Mouse (Mus musculus): Measurements from ENCODE around the gene Cyp2ab1. TPM values are rescaled to one million over a fixed set of nuclear protein-coding genes. Genes with fewer than 3 reads are reported as not detected.

The Cyp2ab1 gene
- not detected for polyA plus RNA-seq (2017; shearing (Covaris generic))

DNA sequence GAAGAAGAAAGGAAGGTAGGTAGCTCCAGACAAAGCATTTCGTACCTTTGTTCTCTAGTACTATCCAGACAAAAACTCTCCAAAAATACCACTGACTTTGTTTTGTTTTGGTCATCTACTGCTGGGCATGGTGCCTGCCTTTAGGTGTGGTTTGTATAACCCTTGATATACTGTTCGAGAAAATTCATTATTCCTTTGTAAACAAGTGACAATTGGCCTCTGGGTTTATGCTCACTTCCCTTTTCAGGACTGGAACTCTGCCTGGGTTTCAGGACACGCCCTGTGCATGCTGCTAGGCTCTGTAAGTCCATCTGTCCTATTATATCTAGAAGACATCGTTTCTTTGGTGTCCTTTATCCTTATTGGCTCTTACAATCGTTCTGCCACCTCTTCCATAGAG, at the start of gene Cyp2ab1:
Gene Cyp2ab1, minus strand, starts transcription at position 119 of the 400 bp plus-strand sequence.

DNA sequence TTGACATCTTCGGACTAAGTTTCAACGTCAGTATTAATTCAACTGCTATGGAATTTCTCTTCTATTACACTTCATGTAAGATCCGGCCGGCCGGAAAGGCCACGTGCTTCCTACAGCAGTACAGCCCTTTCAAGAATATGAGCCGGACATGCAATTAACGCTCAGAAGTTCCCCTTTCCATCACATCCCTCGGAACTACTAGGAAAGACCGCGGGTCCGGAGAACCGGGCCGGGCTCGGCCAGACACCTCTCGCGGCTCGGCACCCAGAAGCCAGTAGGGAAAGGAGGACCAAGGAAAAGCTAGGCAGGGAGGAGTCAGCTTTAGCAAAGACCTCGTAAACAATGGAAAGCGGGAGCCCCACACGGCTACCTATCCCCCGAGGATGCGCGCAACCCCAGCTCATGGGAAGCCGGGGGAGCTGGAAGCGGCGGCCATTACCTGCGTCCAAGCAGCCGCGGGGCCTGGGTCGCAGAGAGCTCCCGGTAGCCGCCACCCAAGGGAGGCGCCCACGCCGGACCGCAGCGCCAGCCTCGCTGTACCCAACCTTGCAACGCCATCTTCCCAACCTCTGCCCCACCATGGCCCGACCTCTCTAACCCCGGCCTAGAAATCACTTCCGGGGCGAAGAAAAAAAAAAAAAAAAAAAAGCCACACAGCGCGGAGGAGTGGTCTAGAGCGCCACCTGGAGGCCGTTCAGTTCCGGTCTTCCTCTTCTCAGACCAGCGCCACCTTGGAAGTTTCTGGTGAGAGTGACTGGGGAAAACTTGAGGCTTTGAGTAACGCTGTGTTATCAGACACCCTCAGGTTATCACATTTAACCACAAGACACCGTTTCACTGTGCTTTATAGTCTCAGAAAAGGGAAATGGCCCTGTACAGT, 23.2 kb downstream of the Cyp2ab1 start, which contains the start of gene Parl:
Gene Parl, minus strand, starts transcription at position 618 of the 880 bp plus-strand sequence.

Other genes with a start within 250 kb of the Cyp2ab1 start
- 64.4 TPM for gene Klhl24, start 227.9 kb downstream of the Cyp2ab1 start, polyA plus RNA-seq (2017; shearing (Covaris generic))
- 27.8 TPM for gene Yeats2, start 184.3 kb downstream of the Cyp2ab1 start, polyA plus RNA-seq (2017; shearing (Covaris generic))
- gene Map6d1, start 84.0 kb downstream of the Cyp2ab1 start, polyA plus RNA-seq (2017; shearing (Covaris generic)) = 0.11 TPM
- 85.9 TPM for gene Parl, start 23.0 kb downstream of the Cyp2ab1 start, polyA plus RNA-seq (2017; shearing (Covaris generic))
- gene Abcc5, start 101.0 kb upstream of the Cyp2ab1 start, polyA plus RNA-seq (2017; shearing (Covaris generic)) = 46.7 TPM
- 21.8 TPM for gene Eif2b5, start 173.4 kb upstream of the Cyp2ab1 start, polyA plus RNA-seq (2017; shearing (Covaris generic))
- gene Dvl3, start 191.6 kb upstream of the Cyp2ab1 start, polyA plus RNA-seq (2017; shearing (Covaris generic)) = 5.9 TPM
- 454 TPM for gene Ap2m1, start 210.1 kb upstream of the Cyp2ab1 start, polyA plus RNA-seq (2017; shearing (Covaris generic))
- 95.9 TPM for gene Abcf3, start 223.2 kb upstream of the Cyp2ab1 start, polyA plus RNA-seq (2017; shearing (Covaris generic))

Measured in activated CD4-positive, CD25-positive, alpha-beta regulatory T cell, adult 9 weeks (primary cell).